Mouse (Mus musculus): ENCODE measurements at regions not wholly inside any gene's neighbourhood (a gene's known extent, or its start where the extent isn't known, plus 50 kb on each side); places are given as distances from the start of the nearest gene placed in this dataset.

DNA sequence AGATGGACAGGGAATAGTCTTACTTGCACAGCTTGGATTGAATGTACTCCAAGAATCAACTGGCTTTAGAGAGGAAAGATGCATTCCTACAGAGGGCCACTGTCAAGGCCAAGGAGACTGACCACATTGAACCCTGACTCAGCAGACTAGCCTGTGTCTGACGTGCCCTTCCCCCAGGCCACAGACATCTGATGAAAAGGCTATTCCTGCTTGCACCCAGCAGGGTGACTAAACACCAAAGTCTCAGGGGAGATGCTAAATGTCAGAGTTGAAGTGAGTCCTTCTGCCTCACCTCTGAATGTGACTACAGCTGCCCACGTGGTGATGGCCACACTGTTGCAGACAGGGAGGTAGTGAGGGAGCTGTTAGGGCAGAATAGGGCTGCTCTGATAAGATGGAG, 140.2 kb upstream of the Fggy start:
- TF ChIP-seq EP300 (IDR thresholded peaks at IDR 0.05; ENCODE audit: insufficient read depth, low read depth, low read length) (no peak), POLR2A (IDR thresholded peaks at IDR 0.05; ENCODE audit: insufficient read depth, low read depth, low read length) (no peak), CTCF (IDR thresholded peaks at IDR 0.05) (no peak)
- no peak overlapping the region for H3K9ac ChIP-seq (ENCODE audit: low read depth, low read length)
- H3K27me3 ChIP-seq (ENCODE audit: control insufficient read depth, insufficient read depth, low read length): no peaks in the 10 kb centered on the region
- H3K36me3 ChIP-seq (ENCODE audit: control insufficient read depth, insufficient read depth, low read length): no peaks in the 10 kb centered on the region
- intact Hi-C loops (cut with DNase I): no loop called here
- no peaks in the 10 kb centered on the region for H3K79me2 ChIP-seq (replicated peaks; ENCODE audit: control insufficient read depth, insufficient read depth, low read length)
- H3K4me3 ChIP-seq: no peak overlapping the region
- no peaks in the 10 kb centered on the region for H3K4me1 ChIP-seq (ENCODE audit: control insufficient read depth, insufficient read depth, low read length)
- no peak for DNase-seq
- H3K27ac ChIP-seq: no peak overlapping the region
- WGBS: 43% methylated on average over 2 of the region's 2 CpGs

- TF ChIP-seq EP300 (IDR thresholded peaks at IDR 0.05; ENCODE audit: insufficient read depth, low read depth, low read length) (no peak), CTCF (IDR thresholded peaks at IDR 0.05) (no peak), POLR2A (IDR thresholded peaks at IDR 0.05; ENCODE audit: insufficient read depth, low read depth, low read length) (no peak)
- Histone ChIP-seq H3K27me3 (ENCODE audit: control insufficient read depth, insufficient read depth, low read length) (no peaks in the 10 kb centered on the region), H3K27ac (no peak overlapping the region), H3K36me3 (ENCODE audit: control insufficient read depth, insufficient read depth, low read length) (no peaks in the 10 kb centered on the region), H3K79me2 (replicated peaks; ENCODE audit: control insufficient read depth, insufficient read depth, low read length) (no peaks in the 10 kb centered on the region), H3K4me3 (no peak overlapping the region), H3K9ac (ENCODE audit: low read depth, low read length) (no peak overlapping the region), H3K4me1 (ENCODE audit: control insufficient read depth, insufficient read depth, low read length) (no peaks in the 10 kb centered on the region)
- 20% methylated on average over 1 of the region's 1 CpGs for WGBS
- DNase-seq: no peak
- intact Hi-C loops (cut with DNase I): no loop called here
These were observed 130.7 kb upstream of the Fggy start for GRCm38 (mm10) chr4:95426563-95426962.

DNA sequence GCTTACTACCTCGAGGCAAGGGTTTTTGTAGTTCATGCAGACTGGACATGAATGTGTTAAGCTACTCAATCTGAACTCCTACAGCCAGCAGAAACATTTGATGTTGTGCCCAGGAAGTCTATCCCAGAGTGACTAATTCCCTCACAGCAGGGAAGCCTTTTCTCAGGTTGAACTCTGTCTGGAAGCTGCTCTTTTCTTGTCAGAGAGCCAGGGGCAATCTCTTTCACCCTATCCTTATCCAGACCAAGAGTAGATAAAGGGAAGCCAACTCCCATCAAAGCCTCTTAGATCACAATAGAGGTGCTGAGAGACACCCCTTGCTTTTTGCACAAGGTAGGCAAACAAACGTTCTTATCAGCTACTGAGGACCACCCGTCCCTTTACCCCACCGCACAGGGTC, 122.8 kb upstream of the Fggy start:
- Histone ChIP-seq H3K9ac (ENCODE audit: low read depth, low read length) (no peak overlapping the region), H3K79me2 (replicated peaks; ENCODE audit: control insufficient read depth, insufficient read depth, low read length) (no peaks in the 10 kb centered on the region), H3K4me1 (ENCODE audit: control insufficient read depth, insufficient read depth, low read length) (peaks cover 4% of the 10 kb centered on the region; the same call in 1 of the 2 replicates), H3K4me3 (no peak overlapping the region), H3K36me3 (ENCODE audit: control insufficient read depth, insufficient read depth, low read length) (no peaks in the 10 kb centered on the region), H3K27ac (no peak overlapping the region), H3K27me3 (ENCODE audit: control insufficient read depth, insufficient read depth, low read length) (no peaks in the 10 kb centered on the region)
- 37% methylated on average over 4 of the region's 4 CpGs for WGBS
- TF ChIP-seq POLR2A (IDR thresholded peaks at IDR 0.05; ENCODE audit: insufficient read depth, low read depth, low read length) (no peak), EP300 (IDR thresholded peaks at IDR 0.05; ENCODE audit: insufficient read depth, low read depth, low read length) (no peak)
- no peak for DNase-seq
- intact Hi-C loops (cut with DNase I): no loop called here

DNA sequence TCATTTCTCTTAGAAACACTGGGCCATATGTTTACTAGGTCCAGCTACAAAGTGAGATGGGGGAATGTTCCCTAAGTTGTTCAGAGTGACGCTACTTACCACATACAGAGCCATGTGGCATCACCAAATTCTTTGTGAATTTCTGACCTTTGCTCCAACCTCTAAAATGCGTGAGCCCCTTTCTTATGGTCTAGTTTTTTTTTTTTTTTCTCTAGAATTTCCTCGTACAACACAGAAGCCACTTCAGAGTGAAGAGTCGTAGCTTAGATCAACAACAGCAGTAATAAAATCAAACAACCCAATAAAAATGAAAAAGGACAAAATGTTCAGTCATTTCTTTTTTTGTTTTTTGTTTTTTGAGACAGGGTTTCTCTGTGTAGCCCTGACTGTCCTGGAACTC, 122.2 kb upstream of the Fggy start:
- Histone ChIP-seq H3K27ac (no peak overlapping the region), H3K9ac (ENCODE audit: low read depth, low read length) (no peak overlapping the region), H3K36me3 (ENCODE audit: control insufficient read depth, insufficient read depth, low read length) (no peaks in the 10 kb centered on the region), H3K27me3 (ENCODE audit: control insufficient read depth, insufficient read depth, low read length) (no peaks in the 10 kb centered on the region), H3K4me1 (ENCODE audit: control insufficient read depth, insufficient read depth, low read length) (peaks cover 4% of the 10 kb centered on the region; the same call in 1 of the 2 replicates), H3K4me3 (no peak overlapping the region), H3K79me2 (replicated peaks; ENCODE audit: control insufficient read depth, insufficient read depth, low read length) (no peaks in the 10 kb centered on the region)
- no peak for DNase-seq
- intact Hi-C loops (cut with DNase I): no loop called here
- 85% methylated on average over 4 of the region's 4 CpGs for WGBS
- TF ChIP-seq CTCF (IDR thresholded peaks at IDR 0.05) (no peak), EP300 (IDR thresholded peaks at IDR 0.05; ENCODE audit: insufficient read depth, low read depth, low read length) (no peak), POLR2A (IDR thresholded peaks at IDR 0.05; ENCODE audit: insufficient read depth, low read depth, low read length) (no peak)

DNA sequence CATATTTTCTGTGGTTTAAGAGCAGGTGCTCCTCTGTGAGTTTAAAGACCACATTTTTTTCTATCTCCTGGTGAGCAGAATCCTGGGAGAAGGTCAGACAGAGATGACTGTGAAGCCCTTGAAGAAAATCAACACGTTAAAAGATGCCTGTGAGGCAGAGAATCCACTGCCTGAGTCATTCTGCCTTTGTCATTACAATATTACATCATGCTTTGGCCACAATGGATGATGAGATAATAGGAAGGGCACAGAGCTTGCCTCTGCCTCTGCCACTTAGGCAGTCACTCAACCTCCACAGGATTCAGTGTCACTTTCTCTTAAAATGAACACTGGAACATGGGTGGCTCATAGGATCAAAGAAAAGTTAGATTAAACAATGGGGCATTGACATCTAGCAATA, 117.5 kb upstream of the Fggy start:
- no peak overlapping the region for H3K4me3 ChIP-seq
- TF ChIP-seq EP300 (IDR thresholded peaks at IDR 0.05; ENCODE audit: insufficient read depth, low read depth, low read length) (no peak), POLR2A (IDR thresholded peaks at IDR 0.05; ENCODE audit: insufficient read depth, low read depth, low read length) (no peak), CTCF (IDR thresholded peaks at IDR 0.05) (no peak)
- 2% methylated on average over 1 of the region's 1 CpGs for WGBS
- no peak for DNase-seq
- no peak overlapping the region for H3K9ac ChIP-seq (ENCODE audit: low read depth, low read length)
- no peak overlapping the region for H3K27ac ChIP-seq
- intact Hi-C loops (cut with DNase I): no loop called here
- no peaks in the 10 kb centered on the region for H3K27me3 ChIP-seq (ENCODE audit: control insufficient read depth, insufficient read depth, low read length)
- H3K4me1 ChIP-seq (ENCODE audit: control insufficient read depth, insufficient read depth, low read length): no peaks in the 10 kb centered on the region
- no peaks in the 10 kb centered on the region for H3K79me2 ChIP-seq (replicated peaks; ENCODE audit: control insufficient read depth, insufficient read depth, low read length)
- H3K36me3 ChIP-seq (ENCODE audit: control insufficient read depth, insufficient read depth, low read length): no peaks in the 10 kb centered on the region

- no peaks in the 10 kb centered on the region for H3K79me2 ChIP-seq (replicated peaks; ENCODE audit: control insufficient read depth, insufficient read depth, low read length)
- intact Hi-C loops (cut with DNase I): no loop called here
- WGBS: 63% methylated on average over 12 of the region's 12 CpGs
These were observed 113.2 kb upstream of the Fggy start for GRCm38 (mm10) chr4:95443854-95444811.

More at GRCm38 (mm10) chr4:95443854-95444811, 113.2 kb upstream of the Fggy start:
- H3K4me3 ChIP-seq: no peak overlapping the region
- H3K36me3 ChIP-seq (ENCODE audit: control insufficient read depth, insufficient read depth, low read length): no peaks in the 10 kb centered on the region
- no peak for DNase-seq
- no peak overlapping the region for H3K9ac ChIP-seq (ENCODE audit: low read depth, low read length)
- H3K4me1 ChIP-seq (ENCODE audit: control insufficient read depth, insufficient read depth, low read length): no peaks in the 10 kb centered on the region
- no peaks in the 10 kb centered on the region for H3K27me3 ChIP-seq (ENCODE audit: control insufficient read depth, insufficient read depth, low read length)
- no peak overlapping the region for H3K27ac ChIP-seq
- TF ChIP-seq POLR2A (IDR thresholded peaks at IDR 0.05; ENCODE audit: insufficient read depth, low read depth, low read length) (no peak), EP300 (IDR thresholded peaks at IDR 0.05; ENCODE audit: insufficient read depth, low read depth, low read length) (no peak), CTCF (IDR thresholded peaks at IDR 0.05) (no peak)
